Mouse (Mus musculus) MEL (cell line): ENCODE measurements around the gene Dbil5.

Source experiments
- MAX ChIP-seq: IDR thresholded peaks from 2 replicates; pipeline ENCODE4 v1.6.1; 2011; ENCODE audit warnings: low read length, improper control_type of control experiment
- TBP ChIP-seq: IDR thresholded peaks from 2 replicates; pipeline ENCODE4 v1.8.0; 2011; ENCODE audit warnings: low read depth, low read length, improper control_type of control experiment

DNA sequence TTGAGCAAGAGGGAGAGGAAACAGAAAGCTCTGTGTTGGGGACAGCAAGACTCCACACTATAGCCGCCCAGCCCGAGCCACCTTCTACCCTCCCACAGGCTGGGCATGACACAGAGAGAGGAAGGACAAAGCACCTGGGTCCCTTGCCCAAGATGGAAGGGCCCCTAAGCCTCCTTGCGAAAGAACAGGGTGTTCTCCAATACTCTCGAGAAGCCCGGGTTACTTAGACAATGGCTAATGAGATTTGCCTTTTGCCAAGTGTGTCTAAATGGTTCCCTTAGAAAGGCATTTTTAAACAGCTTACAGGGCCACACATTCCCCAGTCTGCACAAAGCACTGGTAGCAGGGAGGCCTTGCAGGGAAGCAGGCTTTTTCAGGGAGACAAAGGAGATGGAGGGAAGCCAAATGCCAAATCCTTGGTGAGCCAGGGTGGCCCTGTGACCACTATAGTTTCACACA is 50.6 kb downstream of the Dbil5 start:
- TF ChIP-seq TBP (no peak), MAX (no peak)
